Mouse (Mus musculus) mouse trophoblast stem cell (cell line): ENCODE measurements around the gene Nom1.
"Not testable (repeated sequence)": the region's sequence is repeated elsewhere in the genome, so short reads cannot be mapped to it uniquely, and the experiment has no call there.

Experiments used
- in situ Hi-C, 2 experiments: fragments of 300-500 bp; cut with MseI, MboI; formaldehyde crosslinking; loops; 2 replicates in 1 of 2; 3 replicates in 1 of 2; pipeline ENCODE4 v1.15.1; 2025

The Nom1 gene

GRCm38 (mm10) chr5:29434228-29434871 lies at the start of gene Nom1:
TSS of gene Nom1 (plus strand) at chr5:29434664.
- in situ Hi-C loops = no loop called here

- in situ Hi-C loops = no loop called here
Observed at GRCm38 (mm10) chr5:29387591-29387990, 46.9 kb upstream of the Nom1 start.

- in situ Hi-C loops = no loop called here
Observed at GRCm38 (mm10) chr5:29388181-29388943, 46.1 kb upstream of the Nom1 start.

- in situ Hi-C loops = no loop called here
Observed at GRCm38 (mm10) chr5:29388944-29389765, 45.3 kb upstream of the Nom1 start.

- in situ Hi-C loops = no loop called here
Observed at GRCm38 (mm10) chr5:29398427-29398826, 36.0 kb upstream of the Nom1 start.

- in situ Hi-C loops = no loop called here
Observed at GRCm38 (mm10) chr5:29410854-29411253, 23.6 kb upstream of the Nom1 start.

- in situ Hi-C loops = no loop called here
Observed at GRCm38 (mm10) chr5:29413041-29413440, 21.4 kb upstream of the Nom1 start.

- in situ Hi-C loops = not testable (repeated sequence)
Observed at GRCm38 (mm10) chr5:29423330-29423729, 11.1 kb upstream of the Nom1 start.

- in situ Hi-C loops = no loop called here
Observed at GRCm38 (mm10) chr5:29434872-29435358, 451 bp downstream of the Nom1 start.

- in situ Hi-C loops = no loop called here
Observed at GRCm38 (mm10) chr5:29435491-29435890, 1.0 kb downstream of the Nom1 start.

GRCm38 (mm10) chr5:29436728-29437127 lies 2.3 kb downstream of the Nom1 start:
- in situ Hi-C loops = not testable (repeated sequence)

- in situ Hi-C loops = no loop called here
Observed at GRCm38 (mm10) chr5:29445275-29445674, 10.8 kb downstream of the Nom1 start.

GRCm38 (mm10) chr5:29452352-29452751 lies 17.9 kb downstream of the Nom1 start:
- in situ Hi-C loops = no loop called here

GRCm38 (mm10) chr5:29456895-29457656 lies 22.6 kb downstream of the Nom1 start:
- in situ Hi-C loops = no loop called here

GRCm38 (mm10) chr5:29462943-29463686 lies 28.7 kb downstream of the Nom1 start:
- in situ Hi-C loops = no loop called here

- in situ Hi-C loops = no loop called here
Observed at GRCm38 (mm10) chr5:29467489-29468350, 33.3 kb downstream of the Nom1 start.

- in situ Hi-C loops = no loop called here
Observed at GRCm38 (mm10) chr5:29468351-29469065, 34.0 kb downstream of the Nom1 start.

GRCm38 (mm10) chr5:29469501-29469900 lies 35.0 kb downstream of the Nom1 start:
- in situ Hi-C loops = no loop called here

GRCm38 (mm10) chr5:29470271-29470670 lies 35.8 kb downstream of the Nom1 start:
- in situ Hi-C loops = no loop called here
